Mouse (Mus musculus) C2C12 (cell line): ENCODE measurements at regions not wholly inside any gene's neighbourhood (a gene's known extent, or its start where the extent isn't known, plus 50 kb on each side); places are given as distances from the start of the nearest gene placed in this dataset.

Source experiments
- H3K27me3 ChIP-seq: one replicate; pipeline ENCODE4 v1.6.1; 2011; ENCODE audit not compliant: control insufficient read depth, insufficient read depth, insufficient read length
- H3K36me3 ChIP-seq: one replicate; pipeline ENCODE4 v1.6.1; 2011; ENCODE audit not compliant: control insufficient read depth, insufficient read depth
- H3K4me3 ChIP-seq: one replicate; pipeline ENCODE4 v1.5.1; 2011; ENCODE audit warnings: mild to moderate bottlenecking, control low read depth; ENCODE audit not compliant: poor library complexity, insufficient read depth, severe bottlenecking
- H3K79me2 ChIP-seq: one replicate; pipeline ENCODE4 v1.6.1; 2011; ENCODE audit not compliant: control insufficient read depth, insufficient read depth
- H3K79me3 ChIP-seq: one replicate; pipeline ENCODE4 v1.6.1; 2011; ENCODE audit warnings: low read depth, control low read depth
- H3ac ChIP-seq: one replicate; pipeline ENCODE3; 2011; ENCODE audit warnings: low read depth; ENCODE audit not compliant: control insufficient read depth, insufficient read length
- CEBPB ChIP-seq: IDR thresholded peaks from one replicate; pipeline ENCODE4 v1.6.1; 2011; ENCODE audit warnings: low read depth, mild to moderate bottlenecking, control low read depth, moderate library complexity
- CTCF ChIP-seq: IDR thresholded peaks from one replicate; pipeline ENCODE4 v1.5.1; 2011; ENCODE audit not compliant: control insufficient read depth, insufficient read depth, insufficient read length
- FOSL1 ChIP-seq: IDR thresholded peaks from one replicate; pipeline ENCODE4 v1.8.0; 2011; ENCODE audit warnings: mild to moderate bottlenecking, low read length; ENCODE audit not compliant: poor library complexity, insufficient read depth, severe bottlenecking
- MAX ChIP-seq: IDR thresholded peaks from one replicate; pipeline ENCODE4 v1.6.1; 2011; ENCODE audit warnings: mild to moderate bottlenecking, control low read depth
- MYOD1 ChIP-seq: IDR thresholded peaks from one replicate; pipeline ENCODE4 v1.6.1; 2011; ENCODE audit warnings: low read depth; ENCODE audit not compliant: control insufficient read depth, insufficient read length
- MYOG ChIP-seq: IDR thresholded peaks from one replicate; pipeline ENCODE4 v1.6.1; 2011; ENCODE audit not compliant: control insufficient read depth, insufficient read length; ENCODE audit errors: extremely low read depth
- USF1 ChIP-seq: IDR thresholded peaks from one replicate; pipeline ENCODE4 v1.6.1; 2011; ENCODE audit warnings: low read depth, mild to moderate bottlenecking, control low read depth, moderate library complexity

GRCm38 (mm10) chrX:11898280-11898679, 261.9 kb downstream of the Bcor start:
- TF ChIP-seq CTCF (no peak), MYOD1 (no peak), USF1 (no peak), CEBPB (no peak), FOSL1 (no peak), MYOG (no peak), MAX (no peak)
- Histone ChIP-seq H3ac (no peak overlapping the region), H3K4me3 (no peak overlapping the region), H3K36me3 (no peaks in the 10 kb centered on the region), H3K27me3 (no peaks in the 10 kb centered on the region), H3K79me3 (no peaks in the 10 kb centered on the region), H3K79me2 (no peaks in the 10 kb centered on the region)

GRCm38 (mm10) chrX:11899051-11899450, 261.1 kb downstream of the Bcor start:
- no peaks in the 10 kb centered on the region for H3K27me3 ChIP-seq
- no peak overlapping the region for H3K4me3 ChIP-seq
- no peaks in the 10 kb centered on the region for H3K79me2 ChIP-seq
- H3K36me3 ChIP-seq = no peaks in the 10 kb centered on the region
- no peaks in the 10 kb centered on the region for H3K79me3 ChIP-seq
- H3ac ChIP-seq = no peak overlapping the region
- TF ChIP-seq USF1 (no peak), CEBPB (no peak), MYOG (no peak), FOSL1 (no peak), CTCF (no peak), MYOD1 (no peak), MAX (no peak)

GRCm38 (mm10) chrX:11899914-11900313, 260.2 kb downstream of the Bcor start:
- H3K79me2 ChIP-seq = no peaks in the 10 kb centered on the region
- TF ChIP-seq MAX (no peak), MYOD1 (no peak)
- no peaks in the 10 kb centered on the region for H3K36me3 ChIP-seq
- no peaks in the 10 kb centered on the region for H3K79me3 ChIP-seq
- H3ac ChIP-seq = no peak overlapping the region
- no peak overlapping the region for H3K4me3 ChIP-seq
- H3K27me3 ChIP-seq = no peaks in the 10 kb centered on the region

DNA sequence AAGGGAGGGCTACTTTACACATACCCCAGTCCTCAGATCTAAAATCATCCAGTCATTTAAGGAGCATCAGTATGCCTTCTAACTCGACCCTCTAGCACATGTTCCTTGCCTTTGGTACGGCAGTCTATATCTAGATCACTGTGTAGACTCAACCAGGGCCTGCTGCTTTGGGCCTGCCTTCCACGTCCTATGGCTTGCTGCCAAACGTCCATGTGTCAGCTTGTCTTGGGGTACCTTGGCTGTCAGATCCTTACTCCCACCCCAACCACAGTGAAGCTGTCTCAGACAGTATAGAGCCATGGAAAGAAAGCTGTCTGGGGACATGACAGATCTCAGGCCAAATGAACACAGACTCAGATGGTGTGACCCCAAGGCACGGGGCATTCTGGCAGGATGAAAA, 258.4 kb downstream of the Bcor start:
- H3ac ChIP-seq = no peak overlapping the region
- TF ChIP-seq MAX (no peak), FOSL1 (no peak), USF1 (no peak), MYOG (no peak), MYOD1 (no peak), CTCF (no peak), CEBPB (no peak)
- H3K36me3 ChIP-seq = no peaks in the 10 kb centered on the region
- H3K79me2 ChIP-seq = no peaks in the 10 kb centered on the region
- no peak overlapping the region for H3K4me3 ChIP-seq
- H3K27me3 ChIP-seq = no peaks in the 10 kb centered on the region
- H3K79me3 ChIP-seq = no peaks in the 10 kb centered on the region

GRCm38 (mm10) chrX:11903116-11903700, 256.9 kb downstream of the Bcor start:
- H3K79me2 ChIP-seq = no peaks in the 10 kb centered on the region
- H3K79me3 ChIP-seq = no peaks in the 10 kb centered on the region
- TF ChIP-seq MAX = no peak
- no peak overlapping the region for H3ac ChIP-seq
- no peaks in the 10 kb centered on the region for H3K27me3 ChIP-seq
- H3K4me3 ChIP-seq = no peak overlapping the region
- H3K36me3 ChIP-seq = no peaks in the 10 kb centered on the region

- H3K36me3 ChIP-seq = no peaks in the 10 kb centered on the region
- TF ChIP-seq MYOG = no peak
- no peak for TF ChIP-seq USF1
- TF ChIP-seq MAX = no peak
- no peak for TF ChIP-seq FOSL1
- TF ChIP-seq CEBPB = no peak
- no peak for TF ChIP-seq MYOD1
- TF ChIP-seq CTCF = no peak
- H3K27me3 ChIP-seq = no peaks in the 10 kb centered on the region
- no peak overlapping the region for H3K4me3 ChIP-seq
- H3K79me3 ChIP-seq = no peaks in the 10 kb centered on the region
- H3K79me2 ChIP-seq = no peaks in the 10 kb centered on the region
- no peak overlapping the region for H3ac ChIP-seq
Measured at GRCm38 (mm10) chrX:11905231-11905630, 254.9 kb downstream of the Bcor start.
